ENCODE assay signal across 8 mouse cellular contexts in genomic region chr17:26951952-26952877, GRCm38 (mm10). TPM values are rescaled to one million over a fixed set of nuclear protein-coding genes. Genes with fewer than 3 reads are reported as not detected.
A peak's percentile ranks its signal among the peaks of the same experiment; 100 is the strongest.
DNase-seq lines count a peak whose midpoint lies in the region; ATAC-seq and TF ChIP-seq lines count a peak whose summit lies in the region.

No protein-coding gene starts in this region.

- H3K4me3 ChIP-seq in limb, embryonic 14.5 days (replicated peaks; ENCODE audit: low read length): peak overlapping the region; percentile 37
- H3K4me3 ChIP-seq in stomach, postnatal 0 days (ENCODE audit: low read depth, low read length): peak overlapping the region; percentile 26

- no peak for TF ChIP-seq CTCF in stomach, postnatal 0 days (IDR thresholded peaks at IDR 0.05; ENCODE audit: low read depth)

- no peaks in the 10 kb centered on the region for H3K27me3 ChIP-seq in limb, embryonic 14.5 days (ENCODE audit: control insufficient read depth, insufficient read depth, low read length)
- no peaks in the 10 kb centered on the region for H3K27me3 ChIP-seq in stomach, postnatal 0 days (ENCODE audit: control insufficient read depth, insufficient read depth, low read length)

- ATAC-seq in limb, embryonic 14.5 days (ENCODE audit: low FRiP score, low read depth): no peak
- ATAC-seq in stomach, postnatal 0 days (ENCODE audit: low FRiP score, low TSS enrichment): no peak
- ATAC-seq in cerebellum, adult (ENCODE audit: insufficient number of reproducible peaks, low FRiP score, low TSS enrichment): no peak

- peak; percentile 37 for DNase-seq in embryo, embryonic 11 days
- DNase-seq in embryo, embryonic 10.5 days (ENCODE audit: low spot score): no peak
- peak; percentile 13 for DNase-seq in right cerebral cortex, postnatal 14 days
- DNase-seq in right cerebral cortex, postnatal 36 days (ENCODE audit: low spot score in 2 of 2): no peak
- DNase-seq in limb, embryonic 14.5 days (ENCODE audit: low spot score): no peak
- DNase-seq in stomach, postnatal 0 days (ENCODE audit: low spot score): no peak
- DNase-seq in adipocyte (ENCODE audit: low spot score): no peak

- no peak for TF ChIP-seq POLR2A in limb, embryonic 14.5 days (IDR thresholded peaks at IDR 0.05; ENCODE audit: borderline replicate concordance, extremely low read depth, insufficient read depth, insufficient read length)

- peak overlapping the region; percentile 40 for H3K9ac ChIP-seq in limb, embryonic 14.5 days (ENCODE audit: low read depth, low read length, severe bottlenecking)
- H3K9ac ChIP-seq in stomach, postnatal 0 days (ENCODE audit: low read length): peak overlapping the region; percentile 31

- peak overlapping the region; percentile 55 for H3K27ac ChIP-seq in limb, embryonic 14.5 days (replicated peaks; ENCODE audit: low read depth, low read length)
- H3K27ac ChIP-seq in stomach, postnatal 0 days (replicated peaks): no peak overlapping the region

- 6% methylated on average over 23 of the region's 23 CpGs for WGBS in limb, embryonic 14.5 days
- 29% methylated on average over 21 of the region's 23 CpGs for WGBS in stomach, postnatal 0 days

- H3K4me1 ChIP-seq in limb, embryonic 14.5 days (ENCODE audit: control insufficient read depth, insufficient read depth, low read length): peaks cover 55% of the 10 kb centered on the region
- peaks cover 4% of the 10 kb centered on the region for H3K4me1 ChIP-seq in stomach, postnatal 0 days (replicated peaks; ENCODE audit: control insufficient read depth, insufficient read depth)

- H3K9me3 ChIP-seq in limb, embryonic 14.5 days (ENCODE audit: control insufficient read depth, low read length): no peaks in the 10 kb centered on the region
- no peaks in the 10 kb centered on the region for H3K9me3 ChIP-seq in stomach, postnatal 0 days (ENCODE audit: control insufficient read depth, low read length)

- peak overlapping the region; percentile 63 for H3K4me2 ChIP-seq in limb, embryonic 14.5 days (replicated peaks; ENCODE audit: low read depth, low read length, severe bottlenecking)
- peak overlapping the region; percentile 49 for H3K4me2 ChIP-seq in stomach, postnatal 0 days (replicated peaks; ENCODE audit: low read depth)

- no peak for TF ChIP-seq EP300 in stomach, postnatal 0 days (optimal IDR thresholded peaks at IDR 0.05)

- peaks cover 27% of the 10 kb centered on the region for H3K36me3 ChIP-seq in limb, embryonic 14.5 days (ENCODE audit: control insufficient read depth, insufficient read depth, low read length)
- no peaks in the 10 kb centered on the region; the same call in 1 of the 2 replicates for H3K36me3 ChIP-seq in stomach, postnatal 0 days (ENCODE audit: control insufficient read depth, insufficient read depth, low read length)

RNA-seq across cellular contexts. Expression of gene Syngap1, which starts 11.2 kb away (rescaled TPM):
- polyA plus RNA-seq in limb, embryonic 14.5 days (2012; rRNA removed): 82.4 and 111 TPM in 2 replicates
- 2.0 and 2.4 TPM in 2 replicates for polyA plus RNA-seq in limb, embryonic 14.5 days (2014; fragmentation: Nextera tagmentation; extraction: Ambion mirVana)
- 0.61 and 0.70 TPM in 2 replicates for polyA plus RNA-seq in stomach, postnatal 0 days (2015; fragmentation: Nextera tagmentation; extraction: Ambion mirVana)

RNA-seq across cellular contexts. Expression of gene Cuta, which starts 12.8 kb away (rescaled TPM):
- 127 and 172 TPM in 2 replicates for polyA plus RNA-seq in limb, embryonic 14.5 days (2012; rRNA removed)
- polyA plus RNA-seq in limb, embryonic 14.5 days (2014; fragmentation: Nextera tagmentation; extraction: Ambion mirVana): 146 and 158 TPM in 2 replicates
- 157 and 163 TPM in 2 replicates for polyA plus RNA-seq in stomach, postnatal 0 days (2015; fragmentation: Nextera tagmentation; extraction: Ambion mirVana)

RNA-seq across cellular contexts. Expression of gene Phf1, which starts 19.4 kb away (rescaled TPM):
- 56.6 and 72.8 TPM in 2 replicates for polyA plus RNA-seq in limb, embryonic 14.5 days (2012; rRNA removed)
- polyA plus RNA-seq in limb, embryonic 14.5 days (2014; fragmentation: Nextera tagmentation; extraction: Ambion mirVana): 11.9 and 12.8 TPM in 2 replicates
- polyA plus RNA-seq in stomach, postnatal 0 days (2015; fragmentation: Nextera tagmentation; extraction: Ambion mirVana): 4.7 and 5.8 TPM in 2 replicates

RNA-seq across cellular contexts. Expression of gene Zbtb9, which starts 20.8 kb away (rescaled TPM):
- 12.6 and 14.8 TPM in 2 replicates for polyA plus RNA-seq in limb, embryonic 14.5 days (2012; rRNA removed)
- polyA plus RNA-seq in limb, embryonic 14.5 days (2014; fragmentation: Nextera tagmentation; extraction: Ambion mirVana): 10.0 and 10.6 TPM in 2 replicates
- polyA plus RNA-seq in stomach, postnatal 0 days (2015; fragmentation: Nextera tagmentation; extraction: Ambion mirVana): 6.9 and 7.8 TPM in 2 replicates

RNA-seq across cellular contexts. Expression of gene Kifc5b, which starts 35.3 kb away (rescaled TPM):
- 23.7 TPM in 2 replicates for polyA plus RNA-seq in limb, embryonic 14.5 days (2012; rRNA removed)
- 4.9 and 5.9 TPM in 2 replicates for polyA plus RNA-seq in limb, embryonic 14.5 days (2014; fragmentation: Nextera tagmentation; extraction: Ambion mirVana)
- polyA plus RNA-seq in stomach, postnatal 0 days (2015; fragmentation: Nextera tagmentation; extraction: Ambion mirVana): 1.5 and 1.6 TPM in 2 replicates

Comparison
In these comparisons a context has a peak if more than half of its experiments do, and no peak if none do; other contexts are left out.
1. DNase-seq: peak in embryo, embryonic 11 days (single experiment) and right cerebral cortex, postnatal 14 days (single experiment); none in embryo, embryonic 10.5 days (single experiment), right cerebral cortex, postnatal 36 days (0 of 2), limb, embryonic 14.5 days (single experiment), stomach, postnatal 0 days (single experiment) and adipocyte (single experiment).